Mouse (Mus musculus): Measurements from ENCODE around the gene Prkag2.
"Not testable (repeated sequence)": the region's sequence is repeated elsewhere in the genome, so short reads cannot be mapped to it uniquely, and the experiment has no call there.

The Prkag2 gene

GRCm38 (mm10) chr5:25086234-25086633 lies 14.2 kb downstream of the Prkag2 start:
- DNase-seq, result peak; percentile 80

GRCm38 (mm10) chr5:25085170-25085569 lies 15.3 kb downstream of the Prkag2 start:
- DNase-seq, result no peak

- DNase-seq, result no peak
Observed at GRCm38 (mm10) chr5:25083816-25084215, 16.6 kb downstream of the Prkag2 start.

GRCm38 (mm10) chr5:25082542-25082941 lies 17.9 kb downstream of the Prkag2 start:
- DNase-seq, result peak; percentile 56

- DNase-seq, result no peak
Observed at GRCm38 (mm10) chr5:25081545-25081944, 18.9 kb downstream of the Prkag2 start.

GRCm38 (mm10) chr5:25080994-25081393 lies 19.4 kb downstream of the Prkag2 start:
- no peak for DNase-seq

- no peak for DNase-seq
Observed at GRCm38 (mm10) chr5:25080438-25080945, 19.9 kb downstream of the Prkag2 start.

- no peak for DNase-seq
Observed at GRCm38 (mm10) chr5:25079766-25080265, 20.6 kb downstream of the Prkag2 start.

GRCm38 (mm10) chr5:25077873-25078651 lies 22.4 kb downstream of the Prkag2 start:
- no peak for DNase-seq

GRCm38 (mm10) chr5:25077258-25077657 lies 23.2 kb downstream of the Prkag2 start:
- not testable (repeated sequence) for DNase-seq

GRCm38 (mm10) chr5:25075623-25076022 lies 24.8 kb downstream of the Prkag2 start:
- DNase-seq, result no peak

GRCm38 (mm10) chr5:25069815-25070214 lies 30.6 kb downstream of the Prkag2 start:
- no peak for DNase-seq

- no peak for DNase-seq
Observed at GRCm38 (mm10) chr5:25067122-25067521, 33.3 kb downstream of the Prkag2 start.

GRCm38 (mm10) chr5:25064270-25065232 lies 35.9 kb downstream of the Prkag2 start:
- DNase-seq, result no peak

- no peak for DNase-seq
Observed at GRCm38 (mm10) chr5:25062506-25063132, 37.8 kb downstream of the Prkag2 start.

- peak; percentile 86 for DNase-seq
Observed at GRCm38 (mm10) chr5:25058853-25059741, 41.3 kb downstream of the Prkag2 start.

- DNase-seq, result peak; percentile 60
Observed at GRCm38 (mm10) chr5:25058417-25058816, 42.0 kb downstream of the Prkag2 start.

- peak; percentile 96 for DNase-seq
Observed at GRCm38 (mm10) chr5:25055288-25055687, 45.2 kb downstream of the Prkag2 start.

GRCm38 (mm10) chr5:25053971-25054658 lies 46.3 kb downstream of the Prkag2 start:
- peak; percentile 76 for DNase-seq

- DNase-seq, result no peak
Observed at GRCm38 (mm10) chr5:25050827-25051226, 49.6 kb downstream of the Prkag2 start.

GRCm38 (mm10) chr5:25047670-25048069 lies 52.8 kb downstream of the Prkag2 start:
- no peak for DNase-seq
